Mouse (Mus musculus) neural tube, embryonic 14.5 days (tissue): ENCODE results near the gene G6pc3. TPM values are rescaled to one million over a fixed set of nuclear protein-coding genes. Genes with fewer than 3 reads are reported as not detected.
A peak's percentile ranks its signal among the peaks of the same experiment; 100 is the strongest.

Experiments used
- ATAC-seq: fragments of 200-750 bp; cut with Nextera tagmentation; 2 replicates; pipeline ENCODE4 v1.8.0; 2017; ENCODE audit warnings: low read depth, mild to moderate bottlenecking, moderate TSS enrichment, moderate library complexity
- H3K27ac ChIP-seq: fragments of 300-500 bp; sonication (generic); 2 replicates; pipeline ENCODE4 v1.5.1; 2014; ENCODE audit warnings: low read depth, mild to moderate bottlenecking, control low read depth, low read length, moderate library complexity, mixed read lengths
- H3K27me3 ChIP-seq: fragments of 300-500 bp; sonication (generic); 2 replicates; pipeline ENCODE4 v1.6.1; 2014; ENCODE audit warnings: low read length; ENCODE audit not compliant: control insufficient read depth, insufficient read depth
- H3K36me3 ChIP-seq: fragments of 300-500 bp; sonication (generic); 2 replicates; pipeline ENCODE4 v1.6.1; 2014; ENCODE audit warnings: low read length, mixed read lengths; ENCODE audit not compliant: control insufficient read depth, insufficient read depth
- H3K4me1 ChIP-seq: fragments of 300-500 bp; sonication (generic); 2 replicates; pipeline ENCODE4 v1.6.1; 2014; ENCODE audit warnings: low read length; ENCODE audit not compliant: control insufficient read depth, insufficient read depth
- H3K4me2 ChIP-seq: fragments of 300-500 bp; sonication (generic); 2 replicates; pipeline ENCODE4 v1.6.1; 2014; ENCODE audit warnings: mild to moderate bottlenecking, low read depth, low read length, control low read depth
- H3K4me3 ChIP-seq: fragments of 300-500 bp; sonication (generic); 2 replicates; pipeline ENCODE4 v1.5.1; 2014; ENCODE audit warnings: low read depth, low read length, control low read depth, mixed read lengths
- H3K9ac ChIP-seq: fragments of 300-500 bp; sonication (generic); replicated peaks from 2 replicates; pipeline ENCODE4 v1.6.1; 2014; ENCODE audit warnings: low read depth, mild to moderate bottlenecking, control low read depth, low read length, mixed read lengths
- H3K9me3 ChIP-seq: fragments of 300-500 bp; sonication (generic); 2 replicates; pipeline ENCODE4 v1.6.1; 2016; ENCODE audit warnings: low read length; ENCODE audit not compliant: control insufficient read depth
- WGBS: fragments of 180-500 bp; shearing (Covaris S2); extraction: QIAGEN DNeasy Blood & Tissue Kit; methylation state at CpG from one replicate; pipeline ENCODE4 v1.1.7; 2014; 5-methylcytosine and 5-hydroxymethylcytosine counted together
- polyA plus RNA-seq: library from polyadenylated mRNA; unstranded; fragments of >200 nt; fragmentation: Nextera tagmentation; extraction: Ambion mirVana; gene quantifications from 2 replicates; pipeline ENCODE4 v1.2.1, GENCODE M21; 2014

G6pc3 gene
- polyA plus RNA-seq, result 32.5 and 42.5 TPM in 2 replicates

DNA sequence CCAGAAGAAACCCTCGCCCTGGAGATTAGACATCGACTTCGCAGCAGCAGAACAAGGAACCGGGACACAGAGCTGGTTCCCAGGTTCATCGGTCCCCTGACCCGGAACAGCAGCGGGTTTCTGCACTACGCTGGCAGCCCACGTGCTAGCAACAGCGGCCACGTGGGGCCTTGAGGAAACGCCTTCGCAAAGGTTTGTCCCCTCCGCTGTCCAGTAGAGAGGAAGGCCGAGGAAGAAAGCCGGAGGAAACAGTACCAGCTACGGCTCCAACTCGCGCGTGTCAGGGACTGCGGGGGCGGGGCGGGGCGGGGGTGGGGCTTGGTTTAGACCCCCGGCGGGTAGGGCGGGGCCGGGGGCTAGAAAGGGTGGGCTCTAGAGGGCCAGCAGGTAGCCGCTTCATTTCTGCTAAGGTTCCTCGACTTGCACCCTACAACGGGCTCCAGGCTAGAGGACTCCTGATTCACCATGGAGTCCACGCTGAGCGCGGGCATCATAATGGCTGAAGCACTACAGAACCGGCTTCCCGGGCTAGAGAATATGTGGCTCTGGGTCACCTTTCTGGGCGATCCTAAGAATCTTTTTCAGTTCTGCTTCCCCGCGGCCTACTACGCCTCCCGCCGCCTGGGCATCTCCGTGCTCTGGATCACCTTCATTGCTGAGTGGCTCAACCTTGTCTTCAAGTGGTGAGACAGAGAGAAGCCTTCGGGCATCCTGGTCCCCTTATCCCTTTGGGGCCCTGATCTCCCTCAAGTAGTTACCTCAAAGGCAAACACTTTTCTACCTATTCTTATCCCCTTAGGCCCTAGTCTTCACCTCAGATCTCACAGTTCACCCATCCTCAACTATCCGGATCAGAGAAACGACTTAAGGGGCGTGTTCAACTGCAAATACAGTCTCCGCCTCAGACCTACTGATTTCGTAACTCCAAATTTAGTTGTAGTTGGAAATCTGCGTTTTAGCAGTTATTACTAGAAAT, at the start of gene G6pc3:
TSS of gene G6pc3 (plus strand) at position 160 of the 976 bp plus-strand sequence.
- H3K9me3 ChIP-seq, result no peaks in the 10 kb centered on the region
- peak within 1 kb of the TSS; percentile 64; the same call in 1 of the 2 replicates for H3K27ac ChIP-seq
- H3K9ac ChIP-seq, result peak within 1 kb of the TSS; percentile 65
- peak within 1 kb of the TSS; percentile 54 for H3K4me2 ChIP-seq
- H3K36me3 ChIP-seq, result no peaks in the 10 kb centered on the region; the same call in 1 of the 2 replicates
- WGBS, result 3% methylated on average over 47 of the region's 50 CpGs
- peaks cover 6% of the 10 kb centered on the region for H3K4me1 ChIP-seq
- H3K4me3 ChIP-seq, result peak within 1 kb of the TSS; percentile 59
- H3K27me3 ChIP-seq, result no peaks in the 10 kb centered on the region
- peak; percentile 68; the same call in 1 of the 2 replicates for ATAC-seq

DNA sequence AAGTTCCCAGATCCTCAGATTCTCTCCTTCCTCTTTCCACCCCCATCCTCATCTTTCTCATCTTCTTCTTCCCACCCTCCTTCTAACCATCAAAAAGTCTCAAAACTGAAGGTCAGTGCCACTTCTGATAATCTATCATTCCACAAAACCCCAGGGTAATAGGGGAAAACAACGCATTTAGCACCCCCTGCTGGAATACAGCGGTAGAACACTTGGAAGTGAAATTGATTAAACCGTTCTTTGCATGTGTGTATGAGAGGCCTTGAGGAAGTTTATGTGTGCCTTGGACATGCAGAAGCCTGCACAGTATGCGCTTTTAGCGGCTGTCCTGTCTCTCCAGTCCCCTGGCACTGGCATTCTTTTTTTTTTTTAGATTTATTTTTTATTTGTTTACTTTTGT, 48.9 kb upstream of the G6pc3 start:
- Histone ChIP-seq H3K4me1 (no peaks in the 10 kb centered on the region), H3K27ac (no peak overlapping the region), H3K9me3 (no peaks in the 10 kb centered on the region), H3K9ac (no peak overlapping the region), H3K27me3 (peaks cover 12% of the 10 kb centered on the region), H3K36me3 (no peaks in the 10 kb centered on the region), H3K4me3 (no peak overlapping the region), H3K4me2 (no peak overlapping the region)
- no peak for ATAC-seq
- WGBS, result 5% methylated on average over 5 of the region's 5 CpGs

DNA sequence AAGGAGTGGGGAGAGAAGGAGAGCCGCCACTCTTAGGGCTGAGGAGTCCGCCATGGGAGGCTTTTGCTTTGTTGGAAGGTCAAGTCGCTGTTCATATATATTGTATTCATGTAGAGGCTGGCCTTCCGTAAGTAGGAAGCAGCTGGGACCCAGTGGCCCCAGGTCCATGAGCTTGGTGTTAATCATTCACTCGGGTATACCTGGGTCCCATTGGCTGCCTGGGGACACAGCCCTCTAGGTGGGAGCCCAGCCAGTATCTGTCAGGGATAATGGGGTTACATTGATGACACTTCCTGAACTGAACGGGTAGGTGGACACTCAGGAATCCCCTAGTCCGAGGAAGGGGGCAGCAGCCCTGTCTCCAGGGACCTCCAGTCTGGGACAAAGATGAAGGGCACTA, 47.1 kb upstream of the G6pc3 start:
- Histone ChIP-seq H3K36me3 (no peaks in the 10 kb centered on the region), H3K4me1 (no peaks in the 10 kb centered on the region), H3K4me2 (no peak overlapping the region), H3K9me3 (no peaks in the 10 kb centered on the region), H3K4me3 (no peak overlapping the region), H3K27me3 (peaks cover 23% of the 10 kb centered on the region), H3K9ac (no peak overlapping the region), H3K27ac (no peak overlapping the region)
- no peak for ATAC-seq
- WGBS, result 77% methylated on average over 7 of the region's 7 CpGs

DNA sequence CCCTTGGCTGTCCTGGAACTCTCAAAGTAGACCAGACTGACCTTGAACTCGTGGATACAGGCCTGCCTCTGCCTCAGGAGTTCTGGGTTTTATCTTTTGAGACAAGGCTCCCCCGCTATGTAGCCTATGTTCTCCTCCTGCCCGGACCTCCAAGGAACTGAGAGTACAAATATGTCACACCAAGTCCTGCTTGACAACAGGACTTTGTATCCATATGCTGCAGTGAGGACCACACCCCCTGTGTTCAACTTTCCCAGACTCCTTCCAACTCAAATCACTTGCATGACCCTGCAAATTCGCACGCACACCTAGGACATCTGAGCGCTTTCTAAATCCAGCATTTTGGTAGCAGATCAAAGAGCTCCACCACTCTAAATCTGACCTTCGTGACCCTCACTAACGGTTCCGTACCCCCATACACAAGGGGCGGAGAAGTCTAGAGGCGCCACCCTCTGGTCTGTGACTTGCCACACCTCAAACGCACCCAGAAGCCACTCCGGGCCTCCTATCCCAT, 44.4 kb upstream of the G6pc3 start:
- ATAC-seq, result no peak
- H3K27ac ChIP-seq, result no peak overlapping the region
- peaks cover 44% of the 10 kb centered on the region for H3K27me3 ChIP-seq
- H3K9ac ChIP-seq, result no peak overlapping the region
- no peak overlapping the region for H3K4me3 ChIP-seq
- H3K9me3 ChIP-seq, result no peaks in the 10 kb centered on the region
- 25% methylated on average over 13 of the region's 13 CpGs for WGBS
- H3K36me3 ChIP-seq, result no peaks in the 10 kb centered on the region
- H3K4me2 ChIP-seq, result no peak overlapping the region
- no peaks in the 10 kb centered on the region for H3K4me1 ChIP-seq

DNA sequence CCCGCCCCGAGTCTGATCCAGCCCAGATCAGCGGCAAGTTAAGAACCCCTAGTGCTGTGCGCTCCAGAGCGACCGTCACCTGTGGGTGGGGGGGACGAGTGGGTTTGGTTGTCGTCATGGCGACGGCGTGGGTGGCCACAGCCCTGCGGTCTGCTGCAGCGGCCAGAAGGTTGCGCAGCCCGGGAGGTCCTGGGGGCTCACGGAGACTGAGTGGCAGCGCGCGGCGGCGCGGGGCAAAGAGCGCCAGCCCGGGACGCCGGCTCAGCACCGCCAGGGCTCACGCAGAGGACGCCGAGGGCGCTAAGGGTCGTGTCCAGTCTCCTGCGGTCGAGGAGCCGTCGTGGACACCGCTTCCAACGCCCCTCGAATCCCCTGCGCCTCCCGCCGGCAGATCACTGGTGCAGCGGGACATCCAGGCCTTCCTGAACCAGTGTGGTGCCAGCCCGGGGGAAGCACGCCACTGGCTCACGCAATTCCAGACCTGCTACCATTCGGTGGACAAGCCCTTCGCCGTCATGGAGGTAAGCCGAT, 43.9 kb upstream of the G6pc3 start, which contains the start of gene Nags:
TSS of gene Nags (plus strand) at position 43 of the 531 bp plus-strand sequence.
- no peak within 1 kb of the TSS for H3K9ac ChIP-seq
- ATAC-seq, result no peak
- 1% methylated on average over 50 of the region's 50 CpGs for WGBS

DNA sequence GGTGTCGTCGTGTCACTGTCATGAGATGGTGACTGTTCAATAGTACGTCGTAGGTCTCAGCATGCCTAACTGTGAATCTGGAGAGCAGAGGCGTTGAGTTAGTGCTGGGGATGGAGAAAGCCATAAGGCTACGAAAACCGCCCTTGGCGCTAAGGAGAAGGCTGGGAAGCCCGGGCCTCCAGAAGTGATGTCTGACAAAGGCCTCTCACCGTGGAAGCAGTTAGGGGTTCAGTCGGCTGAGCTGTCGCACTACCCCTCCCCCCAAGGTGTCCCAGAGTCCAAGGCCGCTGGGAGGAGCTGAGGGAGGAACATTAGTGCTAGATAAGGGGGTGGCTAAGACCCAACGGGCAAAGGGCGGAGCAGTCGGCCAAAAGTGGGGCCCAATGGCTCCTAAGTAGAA, 43.4 kb upstream of the G6pc3 start:
- no peak overlapping the region for H3K4me3 ChIP-seq
- no peak for ATAC-seq

More for the DNA sequence above, 43.9 kb upstream of the G6pc3 start, which contains the start of gene Nags:
- Histone ChIP-seq H3K9me3 (no peaks in the 10 kb centered on the region), H3K27ac (no peak within 1 kb of the TSS), H3K4me1 (no peaks in the 10 kb centered on the region), H3K4me3 (no peak within 1 kb of the TSS), H3K4me2 (peak within 1 kb of the TSS; percentile 17; the same call in 1 of the 2 replicates), H3K36me3 (no peaks in the 10 kb centered on the region), H3K27me3 (peaks cover 44% of the 10 kb centered on the region)

DNA sequence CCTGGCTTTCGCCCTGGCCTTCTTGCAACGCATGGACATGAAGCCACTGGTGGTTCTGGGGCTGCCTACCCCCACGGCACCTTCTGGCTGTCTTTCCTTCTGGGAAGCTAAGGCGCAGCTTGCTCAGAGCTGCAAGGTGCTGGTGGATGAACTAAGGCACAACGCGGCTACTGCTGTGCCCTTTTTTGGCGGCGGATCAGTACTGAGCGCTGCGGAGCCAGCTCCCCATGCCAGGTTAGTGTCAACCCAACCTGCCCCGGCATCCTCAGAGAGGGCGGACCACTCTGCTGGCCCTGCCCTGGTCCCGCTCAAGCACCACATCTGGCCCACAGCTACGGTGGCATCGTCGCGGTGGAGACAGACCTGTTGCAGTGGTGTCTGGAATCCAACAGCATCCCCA, 42.9 kb upstream of the G6pc3 start:
- no peak for ATAC-seq
- Histone ChIP-seq H3K27me3 (peaks cover 44% of the 10 kb centered on the region), H3K4me3 (no peak overlapping the region), H3K9ac (no peak overlapping the region), H3K27ac (no peak overlapping the region), H3K9me3 (no peaks in the 10 kb centered on the region), H3K36me3 (no peaks in the 10 kb centered on the region), H3K4me2 (no peak overlapping the region), H3K4me1 (no peaks in the 10 kb centered on the region)
- 12% methylated on average over 17 of the region's 17 CpGs for WGBS

More for the DNA sequence above, 43.4 kb upstream of the G6pc3 start:
- Histone ChIP-seq H3K27ac (no peak overlapping the region), H3K4me1 (no peaks in the 10 kb centered on the region), H3K27me3 (peaks cover 44% of the 10 kb centered on the region), H3K9me3 (no peaks in the 10 kb centered on the region), H3K36me3 (no peaks in the 10 kb centered on the region), H3K9ac (no peak overlapping the region), H3K4me2 (no peak overlapping the region)
- 5% methylated on average over 16 of the region's 16 CpGs for WGBS

DNA sequence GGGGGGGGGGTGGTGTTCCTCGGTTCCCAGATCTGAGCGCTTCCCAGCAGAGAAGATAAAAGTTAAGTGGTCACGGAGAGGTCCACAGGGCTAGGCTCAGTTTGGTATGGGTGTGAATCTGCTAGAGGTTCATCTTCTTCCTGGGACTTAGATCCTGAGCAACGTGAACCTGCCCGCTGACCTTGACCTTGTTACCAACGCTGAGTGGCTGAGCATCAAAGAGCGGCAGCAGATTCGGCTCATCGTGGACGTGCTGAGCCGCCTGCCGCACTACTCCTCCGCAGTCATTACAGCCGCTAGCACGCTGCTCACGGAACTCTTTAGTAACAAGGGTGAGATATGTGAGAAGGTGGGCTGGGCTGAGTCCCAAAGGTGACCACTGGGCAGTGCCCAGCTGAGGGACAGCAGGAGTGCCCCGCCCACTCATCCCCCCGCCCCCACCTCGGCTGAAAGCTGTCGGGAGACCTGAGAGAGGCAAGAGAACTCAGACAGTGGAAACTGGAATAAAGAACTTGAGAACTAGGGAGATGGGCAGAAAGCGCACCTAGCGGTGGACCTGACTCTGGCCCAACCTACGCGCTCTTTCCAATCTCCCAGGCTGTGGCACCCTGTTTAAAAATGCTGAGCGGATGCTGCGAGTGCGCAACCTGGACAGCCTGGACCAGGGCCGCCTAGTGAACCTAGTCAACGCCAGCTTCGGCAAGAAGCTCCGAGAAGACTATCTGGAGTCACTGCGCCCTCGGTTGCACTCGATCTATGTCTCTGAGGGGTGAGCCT, 42.0 kb upstream of the G6pc3 start:
- no peak for ATAC-seq
- Histone ChIP-seq H3K36me3 (no peaks in the 10 kb centered on the region), H3K27me3 (peaks cover 42% of the 10 kb centered on the region), H3K4me1 (no peaks in the 10 kb centered on the region), H3K9me3 (no peaks in the 10 kb centered on the region), H3K4me3 (no peak overlapping the region), H3K27ac (no peak overlapping the region), H3K4me2 (no peak overlapping the region), H3K9ac (no peak overlapping the region)
- WGBS, result 12% methylated on average over 34 of the region's 34 CpGs
